Mouse (Mus musculus) stomach, embryonic 16.5 days (tissue): ENCODE measurements around the gene Galntl6. TPM values are rescaled to one million over a fixed set of nuclear protein-coding genes. Genes with fewer than 3 reads are reported as not detected.
A peak's percentile ranks its signal among the peaks of the same experiment; 100 is the strongest.

Experiments
- ATAC-seq: fragments of 200-750 bp; cut with Nextera tagmentation; 2 replicates; pipeline ENCODE4 v1.8.0; 2017; ENCODE audit warnings: moderate number of reproducible peaks, moderate TSS enrichment; ENCODE audit not compliant: insufficient read depth, low FRiP score
- H3K27ac ChIP-seq: fragments of 300-500 bp; sonication (generic); 2 replicates; pipeline ENCODE4 v1.5.1; 2014; ENCODE audit warnings: low read length
- H3K27me3 ChIP-seq: fragments of 300-500 bp; sonication (generic); 2 replicates; pipeline ENCODE4 v1.6.1; 2014; ENCODE audit warnings: low read length, control low read depth, mixed read lengths; ENCODE audit not compliant: control insufficient read depth, insufficient read depth
- H3K36me3 ChIP-seq: fragments of 300-500 bp; sonication (generic); 2 replicates; pipeline ENCODE4 v1.6.1; 2014; ENCODE audit warnings: low read length; ENCODE audit not compliant: control insufficient read depth, insufficient read depth
- H3K4me1 ChIP-seq: fragments of 300-500 bp; sonication (generic); 2 replicates; pipeline ENCODE4 v1.6.1; 2014; ENCODE audit warnings: low read length, control low read depth, mixed read lengths; ENCODE audit not compliant: control insufficient read depth, insufficient read depth
- H3K4me2 ChIP-seq: fragments of 300-500 bp; sonication (generic); 2 replicates; pipeline ENCODE4 v1.6.1; 2014; ENCODE audit warnings: low read depth, low read length, mixed read lengths
- H3K4me3 ChIP-seq: fragments of 300-500 bp; sonication (generic); replicated peaks from 2 replicates; pipeline ENCODE4 v1.5.1; 2014; ENCODE audit warnings: mild to moderate bottlenecking, low read length
- H3K9ac ChIP-seq: fragments of 300-500 bp; sonication (generic); 2 replicates; pipeline ENCODE4 v1.6.1; 2014; ENCODE audit warnings: low read length
- H3K9me3 ChIP-seq: fragments of 300-500 bp; sonication (generic); replicated peaks from 2 replicates; pipeline ENCODE4 v1.6.1; 2016; ENCODE audit warnings: low read length, control low read depth; ENCODE audit not compliant: control insufficient read depth
- WGBS: fragments of 180-500 bp; shearing (Covaris S2); extraction: QIAGEN DNeasy Blood & Tissue Kit; methylation state at CpG from one replicate; pipeline ENCODE4 v1.1.7; 2014; 5-methylcytosine and 5-hydroxymethylcytosine counted together
- polyA plus RNA-seq: library from polyadenylated mRNA; unstranded; fragments of >200 nt; fragmentation: Nextera tagmentation; extraction: Ambion mirVana; gene quantifications from 2 replicates; pipeline ENCODE4 v1.2.1, GENCODE M21; 2015

The Galntl6 gene
- 1.7 and 2.6 TPM in 2 replicates for polyA plus RNA-seq

DNA sequence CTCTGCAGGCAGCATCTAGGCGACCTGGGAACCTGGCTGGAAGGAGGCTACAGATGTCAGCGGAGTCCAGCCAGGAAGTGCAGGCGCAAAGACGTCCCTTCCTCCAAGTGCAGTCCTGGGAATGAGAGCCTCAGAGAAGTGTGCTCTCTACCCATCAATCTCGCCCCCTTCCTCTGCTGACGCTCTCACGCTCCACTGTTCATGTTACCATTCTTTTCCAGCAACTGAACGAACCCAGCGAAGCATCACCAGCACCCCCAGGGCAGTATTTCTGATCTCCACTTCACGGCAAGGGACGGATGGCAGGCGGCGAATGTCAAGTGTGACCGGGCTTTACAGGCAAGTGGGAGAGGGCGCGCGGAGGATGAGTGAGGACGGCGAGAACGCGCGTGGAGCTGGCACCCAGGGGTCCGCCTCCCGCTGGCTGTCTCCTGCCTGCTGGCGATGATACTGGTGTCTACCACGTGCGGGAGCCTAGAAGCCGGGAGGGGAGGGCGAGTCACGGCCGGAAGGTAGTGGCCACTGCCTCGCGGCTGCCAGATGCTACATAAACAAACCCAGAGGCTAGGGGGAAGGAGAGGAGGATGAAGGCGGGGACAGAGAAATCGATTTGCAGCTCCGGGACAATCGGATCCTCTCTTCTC, at the start of gene Galntl6:
Gene Galntl6 (minus strand): TSS at position 445 of the 644 bp plus-strand sequence.
- Histone ChIP-seq H3K9ac (peak within 1 kb of the TSS; percentile 46), H3K27ac (no peak within 1 kb of the TSS), H3K4me3 (peak within 1 kb of the TSS; percentile 58), H3K4me2 (peak within 1 kb of the TSS; percentile 99), H3K27me3 (no peaks in the 10 kb centered on the region), H3K4me1 (peaks cover 4% of the 10 kb centered on the region; the same call in 1 of the 2 replicates), H3K9me3 (no peaks in the 10 kb centered on the region), H3K36me3 (no peaks in the 10 kb centered on the region)
- WGBS = under 1% methylated on average over 37 of the region's 37 CpGs
- ATAC-seq = no peak

DNA sequence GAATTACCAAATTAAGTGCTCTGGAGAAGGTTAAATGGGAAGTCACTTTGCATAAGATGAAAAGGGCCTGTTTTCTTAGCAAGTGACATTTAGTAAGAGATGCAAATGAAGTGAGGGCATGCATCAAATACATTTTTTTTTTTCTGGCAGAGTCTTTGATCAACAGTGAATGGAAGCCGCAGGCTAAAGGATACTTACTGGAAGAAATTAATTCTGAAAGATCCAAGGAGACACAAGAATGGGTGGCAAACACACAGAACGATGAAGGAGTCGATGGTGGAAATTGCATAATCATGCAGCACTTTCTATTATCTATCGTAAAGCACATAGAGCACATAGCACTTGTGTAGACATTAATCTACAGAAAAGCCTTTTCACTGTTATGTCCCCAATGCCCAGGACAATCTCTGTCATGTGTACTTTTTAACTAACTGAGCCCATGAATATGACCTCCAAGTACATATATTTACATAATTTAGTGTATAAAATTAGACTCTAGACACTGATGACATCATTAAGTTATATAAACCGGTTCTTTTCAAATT, 44.8 kb upstream of the Galntl6 start:
- no peak overlapping the region for H3K4me2 ChIP-seq
- 87% methylated on average over 5 of the region's 5 CpGs for WGBS
- ATAC-seq = no peak
- H3K4me3 ChIP-seq = no peak overlapping the region
- no peaks in the 10 kb centered on the region for H3K27me3 ChIP-seq
- no peaks in the 10 kb centered on the region for H3K4me1 ChIP-seq
- H3K9ac ChIP-seq = no peak overlapping the region
- H3K27ac ChIP-seq = no peak overlapping the region
- H3K36me3 ChIP-seq = no peaks in the 10 kb centered on the region
- no peaks in the 10 kb centered on the region for H3K9me3 ChIP-seq

DNA sequence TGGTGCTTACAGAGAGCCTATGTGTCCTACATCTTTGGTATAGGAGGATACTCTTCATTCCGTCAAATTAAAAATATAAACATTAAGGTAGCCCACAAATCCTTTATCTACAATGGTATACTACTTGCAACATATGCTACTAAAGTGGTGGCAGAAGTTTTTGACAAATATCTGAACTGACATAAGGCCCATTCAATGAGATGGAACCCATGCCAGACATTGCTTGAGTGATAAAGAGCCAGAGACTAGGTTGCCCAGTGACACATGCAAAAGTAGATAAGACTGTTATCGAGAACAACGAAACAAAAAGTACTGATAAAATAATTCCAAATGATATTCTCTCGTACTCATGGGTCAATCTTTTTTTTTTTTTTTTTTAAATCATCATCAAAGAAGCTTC, 31.3 kb upstream of the Galntl6 start:
- 91% methylated on average over 4 of the region's 4 CpGs for WGBS
- Histone ChIP-seq H3K9me3 (no peaks in the 10 kb centered on the region), H3K9ac (no peak overlapping the region), H3K4me3 (no peak overlapping the region), H3K36me3 (no peaks in the 10 kb centered on the region), H3K4me2 (no peak overlapping the region), H3K27ac (no peak overlapping the region), H3K27me3 (no peaks in the 10 kb centered on the region), H3K4me1 (no peaks in the 10 kb centered on the region)
- ATAC-seq = no peak

DNA sequence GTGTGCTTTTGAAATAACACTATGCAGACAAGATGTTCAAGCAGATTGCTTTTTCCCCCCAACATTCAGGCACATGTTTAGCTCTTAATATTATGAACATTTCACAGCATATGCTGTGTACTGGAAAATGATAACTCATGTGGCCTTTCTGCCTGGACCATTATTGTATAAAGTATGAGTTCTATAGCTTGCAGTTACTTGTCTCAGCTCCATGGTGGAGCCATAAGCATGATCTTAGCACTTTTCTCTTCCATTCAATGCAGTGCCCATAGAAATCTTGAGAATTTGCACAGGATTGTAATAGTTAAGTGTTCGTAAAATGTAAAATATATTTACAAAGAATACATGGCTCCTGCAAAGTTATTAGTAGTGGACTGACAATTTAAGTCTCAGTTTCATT, 18.6 kb upstream of the Galntl6 start:
- no peaks in the 10 kb centered on the region for H3K36me3 ChIP-seq
- 64% methylated on average over 1 of the region's 1 CpGs for WGBS
- no peaks in the 10 kb centered on the region for H3K9me3 ChIP-seq
- H3K4me3 ChIP-seq = no peak overlapping the region
- H3K27ac ChIP-seq = no peak overlapping the region
- ATAC-seq = no peak
- H3K4me1 ChIP-seq = no peaks in the 10 kb centered on the region
- H3K4me2 ChIP-seq = no peak overlapping the region
- H3K27me3 ChIP-seq = no peaks in the 10 kb centered on the region
- H3K9ac ChIP-seq = no peak overlapping the region

DNA sequence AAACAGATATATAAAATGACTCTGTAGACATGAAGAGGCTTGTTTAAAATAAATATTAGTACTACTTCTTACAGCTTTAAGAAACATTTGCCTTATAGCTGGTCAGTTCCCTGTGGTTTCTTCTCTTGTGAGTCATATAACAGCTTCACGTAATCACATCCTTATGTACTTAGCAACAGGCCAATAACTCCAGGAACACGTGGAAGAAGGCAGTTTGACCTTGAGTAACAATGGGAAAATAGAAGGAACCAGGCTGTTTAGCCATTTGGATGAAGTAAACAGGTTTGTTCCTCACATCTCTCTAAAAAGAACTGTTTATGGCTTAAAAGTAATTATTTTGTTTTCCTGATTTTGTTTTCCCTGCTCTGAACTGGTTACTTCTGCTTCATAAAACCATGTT, 2.7 kb upstream of the Galntl6 start:
- no peak for ATAC-seq
- H3K36me3 ChIP-seq = no peaks in the 10 kb centered on the region
- no peaks in the 10 kb centered on the region for H3K9me3 ChIP-seq
- H3K4me1 ChIP-seq = peaks cover 4% of the 10 kb centered on the region; the same call in 1 of the 2 replicates
- H3K4me2 ChIP-seq = no peak overlapping the region
- no peak overlapping the region for H3K4me3 ChIP-seq
- WGBS = 32% methylated on average over 2 of the region's 2 CpGs
- no peaks in the 10 kb centered on the region for H3K27me3 ChIP-seq
- H3K27ac ChIP-seq = no peak overlapping the region
- H3K9ac ChIP-seq = no peak overlapping the region

DNA sequence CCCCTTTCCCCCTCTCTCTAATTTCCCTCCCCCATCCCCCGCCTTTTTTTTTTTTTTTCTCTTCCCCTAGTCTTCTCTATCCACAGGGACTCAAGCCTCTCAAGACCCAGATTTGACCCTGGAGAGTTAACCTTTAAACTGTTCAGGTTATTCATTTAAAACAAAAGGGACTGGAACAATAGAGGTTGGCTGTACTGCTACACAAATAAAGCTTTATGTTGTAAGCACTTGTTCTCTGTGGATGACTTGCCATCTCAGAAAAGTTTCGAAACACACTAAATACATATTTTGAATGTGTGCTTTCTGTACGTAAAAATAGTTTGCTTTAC, 1.2 kb upstream of the Galntl6 start:
- no peak for ATAC-seq
- H3K4me1 ChIP-seq = peaks cover 4% of the 10 kb centered on the region; the same call in 1 of the 2 replicates
- H3K27ac ChIP-seq = no peak overlapping the region
- H3K9me3 ChIP-seq = no peaks in the 10 kb centered on the region
- 69% methylated on average over 2 of the region's 3 CpGs for whole genome bisulfite sequencing
- no peak overlapping the region for H3K9ac ChIP-seq
- no peaks in the 10 kb centered on the region for H3K27me3 ChIP-seq
- no peak overlapping the region for H3K4me3 ChIP-seq
- H3K36me3 ChIP-seq = no peaks in the 10 kb centered on the region
- no peak overlapping the region for H3K4me2 ChIP-seq

DNA sequence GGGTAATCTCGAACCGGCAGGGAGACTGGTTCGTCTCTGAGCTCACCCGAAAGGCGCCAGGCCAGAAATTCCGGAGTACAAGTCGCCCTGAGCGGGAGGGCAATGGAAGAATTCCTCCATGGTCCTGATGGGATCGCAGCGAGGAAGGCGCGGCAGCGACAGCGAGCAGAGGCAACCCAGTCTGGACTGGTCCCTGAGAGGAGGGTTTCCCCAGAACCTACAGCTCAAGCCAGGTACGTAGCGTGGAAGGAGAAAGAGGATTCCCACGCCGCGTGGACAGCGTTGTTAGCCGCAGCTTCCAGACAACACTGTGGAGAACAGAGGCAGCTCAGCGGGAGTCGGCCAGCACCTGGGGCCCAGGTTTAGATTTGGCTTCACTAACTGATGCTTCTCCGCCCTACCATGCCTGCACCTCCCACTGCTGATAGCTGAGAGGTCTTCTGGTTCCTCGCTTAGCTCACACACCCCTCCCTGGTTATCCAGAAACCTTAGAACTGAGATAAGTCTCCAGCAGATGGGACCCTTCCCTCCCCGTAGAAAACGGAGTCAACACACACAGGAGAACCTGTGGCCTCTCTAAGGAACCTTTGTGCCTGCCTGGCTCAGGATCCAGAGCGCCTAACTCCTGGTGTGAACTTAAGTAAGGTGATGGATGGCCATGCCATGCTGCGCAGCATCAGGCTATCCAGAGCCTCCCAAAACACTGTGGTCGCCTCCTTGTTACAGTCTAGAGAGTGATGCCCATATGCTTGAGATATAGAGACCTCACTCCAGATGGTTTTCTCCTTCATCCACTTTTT, 600 bp upstream of the Galntl6 start:
- peaks cover 4% of the 10 kb centered on the region; the same call in 1 of the 2 replicates for H3K4me1 ChIP-seq
- H3K4me2 ChIP-seq = peak overlapping the region; percentile 99
- peak overlapping the region; percentile 58 for H3K4me3 ChIP-seq
- H3K9me3 ChIP-seq = no peaks in the 10 kb centered on the region
- ATAC-seq = peak; percentile 33; the same call in 1 of the 2 replicates
- no peaks in the 10 kb centered on the region for H3K27me3 ChIP-seq
- no peaks in the 10 kb centered on the region for H3K36me3 ChIP-seq
- no peak overlapping the region for H3K27ac ChIP-seq
- 3% methylated on average over 30 of the region's 30 CpGs for WGBS
- peak overlapping the region; percentile 46 for H3K9ac ChIP-seq

DNA sequence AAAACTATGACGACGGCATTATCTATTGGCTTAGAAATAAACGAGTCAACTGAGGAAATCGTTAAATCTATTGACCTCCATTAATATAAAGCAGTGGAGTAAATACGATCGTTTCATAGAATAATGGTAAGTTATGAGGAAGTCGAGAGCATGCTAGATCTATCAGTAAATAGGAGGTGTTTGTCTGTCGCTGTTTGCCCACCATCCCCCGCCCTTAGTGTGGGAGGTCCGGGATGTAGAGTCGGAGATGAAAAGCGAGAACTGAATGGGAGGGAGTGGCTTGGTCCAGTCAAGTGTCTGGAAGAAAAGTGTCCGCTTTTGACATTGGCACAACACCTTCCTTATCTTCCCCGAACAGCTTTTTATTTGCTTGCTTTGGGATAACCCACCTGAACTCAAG, 763 bp downstream of the Galntl6 start, which contains the start of gene BC030500:
Gene BC030500 (plus strand): TSS at position 79 of the 400 bp plus-strand sequence.
- H3K4me2 ChIP-seq = peak within 1 kb of the TSS; percentile 99
- no peak for ATAC-seq
- H3K4me1 ChIP-seq = peaks cover 4% of the 10 kb centered on the region; the same call in 1 of the 2 replicates
- peak within 1 kb of the TSS; percentile 46 for H3K9ac ChIP-seq
- no peak within 1 kb of the TSS for H3K27ac ChIP-seq
- WGBS = 9% methylated on average over 14 of the region's 14 CpGs
- H3K27me3 ChIP-seq = no peaks in the 10 kb centered on the region
- H3K4me3 ChIP-seq = peak within 1 kb of the TSS; percentile 58
- H3K9me3 ChIP-seq = no peaks in the 10 kb centered on the region
- H3K36me3 ChIP-seq = no peaks in the 10 kb centered on the region

DNA sequence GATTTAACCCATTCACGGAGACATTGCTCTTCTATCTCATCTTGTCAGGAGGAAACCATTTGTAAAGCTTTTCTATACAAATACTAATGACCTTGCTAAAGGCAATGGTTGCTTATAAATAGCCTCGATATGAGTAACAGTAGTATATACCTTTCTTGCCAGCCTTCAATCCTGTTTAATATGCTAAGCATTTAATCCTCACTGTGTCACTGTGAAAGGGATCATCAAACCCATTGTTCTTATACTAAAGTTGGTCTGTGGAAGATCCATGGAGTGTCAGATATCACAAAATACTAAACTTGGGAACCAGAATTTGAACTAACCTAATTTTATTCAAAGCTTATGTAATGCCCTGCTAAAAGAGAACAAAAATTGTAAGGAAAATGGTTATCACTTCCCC, 8.0 kb downstream of the Galntl6 start:
- no peak overlapping the region for H3K4me2 ChIP-seq
- no peak overlapping the region for H3K4me3 ChIP-seq
- H3K27me3 ChIP-seq = no peaks in the 10 kb centered on the region
- WGBS = 42% methylated on average over 2 of the region's 2 CpGs
- H3K9ac ChIP-seq = no peak overlapping the region
- H3K4me1 ChIP-seq = no peaks in the 10 kb centered on the region
- H3K9me3 ChIP-seq = no peaks in the 10 kb centered on the region
- no peak for ATAC-seq
- H3K27ac ChIP-seq = no peak overlapping the region
- no peaks in the 10 kb centered on the region for H3K36me3 ChIP-seq
